Mouse (Mus musculus) megakaryocyte-erythroid progenitor cell, adult 5-6 weeks (primary cell): ENCODE measurements around the gene 4930522L14Rik. TPM values are rescaled to one million over a fixed set of nuclear protein-coding genes. Genes with fewer than 3 reads are reported as not detected.
A peak's percentile ranks its signal among the peaks of the same experiment; 100 is the strongest.
"Not testable (repeated sequence)": the region's sequence is repeated elsewhere in the genome, so short reads cannot be mapped to it uniquely, and the experiment has no call there.

ENCODE experiments used
- ATAC-seq: replicated peaks from 2 replicates; pipeline ENCODE4 v1.8.0; 2016; ENCODE audit warnings: mild to moderate bottlenecking, inconsistent platforms; ENCODE audit not compliant: severe bottlenecking, poor library complexity, low FRiP score, low TSS enrichment
- total RNA-seq, 2 experiments: library from RNA; stranded (forward) in 1 of 2; stranded (reverse) in 1 of 2; fragments of 200-1000, 215-1000 nt in 1 of 2; fragments of >200 nt in 1 of 2; fragmentation: Nextera tagmentation in 1 of 2; gene quantifications; 2 replicates each; pipeline ENCODE4 v1.2.3; 2014 to 2017

Gene 4930522L14Rik
- total RNA-seq (2014; fragmentation: Nextera tagmentation) = 6.2 and 10.1 TPM in 2 replicates
- 13.4 and 20.9 TPM in 2 replicates for total RNA-seq (2017)

- peak; percentile 100 for ATAC-seq
These were observed at the start of gene 4930522L14Rik for GRCm38 (mm10) chr5:109751391-109752071. 4930522L14Rik (minus strand) TSS chr5:109751886.

- ATAC-seq = not testable (repeated sequence)
These were observed 49.8 kb upstream of the 4930522L14Rik start for GRCm38 (mm10) chr5:109801466-109801865.

- ATAC-seq = not testable (repeated sequence)
These were observed 48.3 kb upstream of the 4930522L14Rik start for GRCm38 (mm10) chr5:109799948-109800347.

- not testable (repeated sequence) for ATAC-seq
These were observed 45.3 kb upstream of the 4930522L14Rik start for GRCm38 (mm10) chr5:109797017-109797416.

- peak; percentile 100 for ATAC-seq
These were observed 44.4 kb upstream of the 4930522L14Rik start for GRCm38 (mm10) chr5:109795967-109796652.

GRCm38 (mm10) chr5:109752073-109752780, 541 bp upstream of the 4930522L14Rik start:
- peak; percentile 11; the same call in 1 of the 2 replicates for ATAC-seq

- not testable (repeated sequence) for ATAC-seq
These were observed 6.6 kb downstream of the 4930522L14Rik start for GRCm38 (mm10) chr5:109745081-109745480.

- not testable (repeated sequence) for ATAC-seq
These were observed 34.3 kb downstream of the 4930522L14Rik start for GRCm38 (mm10) chr5:109717341-109717740.

- ATAC-seq = not testable (repeated sequence)
These were observed 60.3 kb downstream of the 4930522L14Rik start for GRCm38 (mm10) chr5:109691205-109691965.

GRCm38 (mm10) chr5:109690537-109691201, 61.0 kb downstream of the 4930522L14Rik start, which contains the start of gene 5430403G16Rik:
5430403G16Rik (minus strand) TSS chr5:109691041.
- ATAC-seq = peak; percentile 100

Other genes with a start within 250 kb of the 4930522L14Rik start
- gene Crlf2, start 192.9 kb downstream of the 4930522L14Rik start, total RNA-seq (2014; fragmentation: Nextera tagmentation) = 2.8 and 3.3 TPM in 2 replicates
- 7.7 and 13.2 TPM in 2 replicates for gene Crlf2, start 192.9 kb downstream of the 4930522L14Rik start, total RNA-seq (2017)
- gene 5430403G16Rik, start 60.8 kb downstream of the 4930522L14Rik start, total RNA-seq (2014; fragmentation: Nextera tagmentation) = 1.8 and 3.0 TPM in 2 replicates
- gene 5430403G16Rik, start 60.8 kb downstream of the 4930522L14Rik start, total RNA-seq (2017) = 0.61 and 2.9 TPM in 2 replicates
- gene Gm15446, start 171.5 kb upstream of the 4930522L14Rik start, total RNA-seq (2014; fragmentation: Nextera tagmentation) = 23.4 and 54.8 TPM in 2 replicates
- 15.1 and 21.4 TPM in 2 replicates for gene Gm15446, start 171.5 kb upstream of the 4930522L14Rik start, total RNA-seq (2017)
- 37.6 and 42.5 TPM in 2 replicates for gene Zfp932, start 244.6 kb upstream of the 4930522L14Rik start, total RNA-seq (2014; fragmentation: Nextera tagmentation)
- 90.7 and 102 TPM in 2 replicates for gene Zfp932, start 244.6 kb upstream of the 4930522L14Rik start, total RNA-seq (2017)